Mouse (Mus musculus) stomach, embryonic 14.5 days (tissue): Measurements from ENCODE around the gene Actr3. TPM values are rescaled to one million over a fixed set of nuclear protein-coding genes. Genes with fewer than 3 reads are reported as not detected.
A peak's percentile ranks its signal among the peaks of the same experiment; 100 is the strongest.

Source experiments
- ATAC-seq: fragments of 200-750 bp; cut with Nextera tagmentation; 2 replicates; pipeline ENCODE4 v1.8.0; 2017; ENCODE audit warnings: low read depth, moderate TSS enrichment; ENCODE audit not compliant: insufficient number of reproducible peaks, insufficient read depth, low FRiP score
- H3K27ac ChIP-seq: fragments of 300-500 bp; sonication (generic); 2 replicates; pipeline ENCODE4 v1.5.1; 2014; ENCODE audit warnings: mild to moderate bottlenecking, low read length, moderate library complexity, mixed read lengths
- H3K27me3 ChIP-seq: fragments of 300-500 bp; sonication (generic); 2 replicates; pipeline ENCODE4 v1.6.1; 2014; ENCODE audit warnings: low read length, control low read depth, mixed read lengths; ENCODE audit not compliant: control insufficient read depth, insufficient read depth
- H3K36me3 ChIP-seq: fragments of 300-500 bp; sonication (generic); 2 replicates; pipeline ENCODE4 v1.6.1; 2014; ENCODE audit warnings: mild to moderate bottlenecking, control low read depth, low read length, moderate library complexity, mixed read lengths; ENCODE audit not compliant: control insufficient read depth, insufficient read depth
- H3K4me1 ChIP-seq: fragments of 300-500 bp; sonication (generic); 2 replicates; pipeline ENCODE4 v1.6.1; 2014; ENCODE audit warnings: low read length, control low read depth, mixed read lengths; ENCODE audit not compliant: control insufficient read depth, insufficient read depth
- H3K4me2 ChIP-seq: fragments of 300-500 bp; sonication (generic); replicated peaks from 2 replicates; pipeline ENCODE4 v1.6.1; 2014; ENCODE audit warnings: low read depth, low read length, control low read depth
- H3K4me3 ChIP-seq: fragments of 300-500 bp; sonication (generic); 2 replicates; pipeline ENCODE4 v1.5.1; 2014; ENCODE audit warnings: low read depth, low read length, control low read depth
- H3K9ac ChIP-seq: fragments of 300-500 bp; sonication (generic); replicated peaks from 2 replicates; pipeline ENCODE4 v1.6.1; 2014; ENCODE audit warnings: low read depth, mild to moderate bottlenecking, control low read depth, low read length, moderate library complexity, mixed read lengths
- H3K9me3 ChIP-seq: fragments of 300-500 bp; sonication (generic); 2 replicates; pipeline ENCODE4 v1.6.1; 2016; ENCODE audit warnings: low read depth, low read length, control low read depth; ENCODE audit not compliant: control insufficient read depth
- WGBS: fragments of 180-500 bp; shearing (Covaris S2); extraction: QIAGEN DNeasy Blood & Tissue Kit; methylation state at CpG from one replicate; pipeline ENCODE4 v1.1.7; 2014; 5-methylcytosine and 5-hydroxymethylcytosine counted together
- polyA plus RNA-seq: library from polyadenylated mRNA; unstranded; fragments of >200 nt; fragmentation: Nextera tagmentation; extraction: Ambion mirVana; gene quantifications from 2 replicates; pipeline ENCODE4 v1.2.1, GENCODE M21; 2014

The Actr3 gene
- polyA plus RNA-seq, 1 experiment from 2014 or later = 341 TPM

- peak overlapping the region; percentile 82 for H3K9ac ChIP-seq
- H3K4me3 ChIP-seq = peak overlapping the region; percentile 78
- ATAC-seq = no peak
- H3K4me1 ChIP-seq = peaks cover 19% of the 10 kb centered on the region
- peak overlapping the region; percentile 53 for H3K4me2 ChIP-seq
- no peaks in the 10 kb centered on the region for H3K36me3 ChIP-seq
- WGBS = 0% methylated on average over 25 of the region's 25 CpGs
- peak overlapping the region; percentile 99 for H3K27ac ChIP-seq
- no peaks in the 10 kb centered on the region for H3K9me3 ChIP-seq
- H3K27me3 ChIP-seq = no peaks in the 10 kb centered on the region
These were observed 984 bp downstream of the Actr3 start for GRCm38 (mm10) chr1:125434485-125435001.

DNA sequence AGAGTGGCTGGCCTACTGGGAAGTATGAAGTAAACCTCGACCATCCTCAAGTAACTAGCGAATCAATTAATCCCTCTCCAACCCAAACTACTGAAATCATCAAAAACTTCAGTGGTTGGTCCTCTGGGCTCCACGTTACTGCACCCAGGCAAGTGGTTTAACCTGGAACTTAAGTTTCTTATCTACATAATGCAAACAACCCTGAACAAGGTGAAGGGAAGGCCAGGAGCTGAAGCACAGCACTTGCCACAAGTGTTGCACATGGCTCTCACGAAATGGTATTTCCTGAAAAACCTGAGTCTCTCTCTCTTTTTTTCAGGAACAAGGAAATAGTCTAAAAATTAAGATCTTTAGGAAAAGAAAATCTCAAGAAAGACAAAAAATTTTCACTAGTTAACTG, 4.2 kb downstream of the Actr3 start:
- H3K27ac ChIP-seq = peak overlapping the region; percentile 55; the same call in 1 of the 2 replicates
- no peak for ATAC-seq
- no peaks in the 10 kb centered on the region for H3K36me3 ChIP-seq
- no peaks in the 10 kb centered on the region for H3K9me3 ChIP-seq
- H3K4me1 ChIP-seq = peaks cover 19% of the 10 kb centered on the region
- H3K9ac ChIP-seq = no peak overlapping the region
- H3K4me2 ChIP-seq = 0 out of 2 replicates have a peak overlapping the region, but pooled peaks have one; percentile 2
- no peak overlapping the region for H3K4me3 ChIP-seq
- WGBS = 60% methylated on average over 4 of the region's 4 CpGs
- H3K27me3 ChIP-seq = no peaks in the 10 kb centered on the region

- WGBS = 53% methylated on average over 7 of the region's 7 CpGs
- Histone ChIP-seq H3K4me2 (no peak overlapping the region), H3K36me3 (no peaks in the 10 kb centered on the region), H3K27me3 (no peaks in the 10 kb centered on the region), H3K4me1 (peaks cover 19% of the 10 kb centered on the region), H3K4me3 (no peak overlapping the region), H3K27ac (no peak overlapping the region), H3K9ac (no peak overlapping the region), H3K9me3 (no peaks in the 10 kb centered on the region)
- ATAC-seq = no peak
These were observed 4.8 kb downstream of the Actr3 start for GRCm38 (mm10) chr1:125430737-125431136.

GRCm38 (mm10) chr1:125429984-125430383, 5.5 kb downstream of the Actr3 start:
- peaks cover 19% of the 10 kb centered on the region for H3K4me1 ChIP-seq
- no peak overlapping the region for H3K9ac ChIP-seq
- H3K4me2 ChIP-seq = no peak overlapping the region
- 69% methylated on average over 4 of the region's 4 CpGs for WGBS
- no peak overlapping the region for H3K4me3 ChIP-seq
- H3K27me3 ChIP-seq = no peaks in the 10 kb centered on the region
- H3K9me3 ChIP-seq = no peaks in the 10 kb centered on the region
- no peak overlapping the region for H3K27ac ChIP-seq
- ATAC-seq = no peak
- H3K36me3 ChIP-seq = no peaks in the 10 kb centered on the region

DNA sequence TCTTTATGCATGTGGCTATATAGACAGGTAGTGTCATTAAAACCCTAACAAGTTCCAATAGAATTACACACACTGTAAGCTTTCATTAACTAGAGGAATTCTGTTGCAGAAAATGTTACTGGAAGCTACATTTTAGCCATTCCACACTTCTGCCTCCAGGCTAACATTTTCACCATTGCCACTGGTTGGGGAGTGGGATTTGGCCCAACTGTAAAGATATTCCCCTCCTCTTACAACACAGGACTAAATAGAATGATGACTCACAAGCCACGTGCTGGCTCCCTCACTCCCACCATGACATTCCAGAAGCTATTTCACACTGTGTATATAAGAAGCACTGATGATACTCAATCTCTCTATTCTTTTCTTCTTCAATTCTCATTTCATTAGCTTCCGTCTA, 7.2 kb downstream of the Actr3 start:
- no peak for ATAC-seq
- 41% methylated on average over 2 of the region's 2 CpGs for WGBS
- Histone ChIP-seq H3K9me3 (no peaks in the 10 kb centered on the region), H3K27ac (no peak overlapping the region), H3K9ac (no peak overlapping the region), H3K4me1 (peaks cover 19% of the 10 kb centered on the region), H3K36me3 (no peaks in the 10 kb centered on the region), H3K27me3 (no peaks in the 10 kb centered on the region), H3K4me3 (no peak overlapping the region), H3K4me2 (no peak overlapping the region)

GRCm38 (mm10) chr1:125426387-125427045, 9.0 kb downstream of the Actr3 start:
- WGBS = 81% methylated on average over 2 of the region's 2 CpGs
- no peak overlapping the region for H3K27ac ChIP-seq
- H3K36me3 ChIP-seq = no peaks in the 10 kb centered on the region
- no peak for ATAC-seq
- no peak overlapping the region for H3K4me2 ChIP-seq
- H3K4me1 ChIP-seq = peaks cover 7% of the 10 kb centered on the region
- H3K9me3 ChIP-seq = no peaks in the 10 kb centered on the region
- H3K9ac ChIP-seq = no peak overlapping the region
- H3K4me3 ChIP-seq = no peak overlapping the region
- no peaks in the 10 kb centered on the region for H3K27me3 ChIP-seq

DNA sequence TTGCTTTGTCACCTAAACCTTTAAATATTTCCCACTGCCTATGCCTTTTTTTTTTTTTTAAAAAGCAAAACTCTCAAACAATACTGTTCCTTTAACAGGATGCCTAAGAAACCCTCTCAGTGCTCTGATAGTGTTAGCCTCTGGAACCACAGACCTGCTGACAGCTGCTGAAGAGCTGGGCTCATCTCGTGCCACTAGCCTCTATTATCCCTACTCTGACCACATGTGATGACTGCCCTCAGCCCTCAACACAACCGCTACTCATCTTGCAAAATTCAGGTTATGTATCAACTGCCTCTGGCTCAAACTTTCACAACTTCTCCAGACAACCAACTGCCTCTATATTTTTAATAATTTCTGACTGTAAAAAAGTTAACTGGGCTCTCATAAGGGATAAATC, 15.6 kb downstream of the Actr3 start:
- Histone ChIP-seq H3K27ac (no peak overlapping the region), H3K36me3 (peaks cover 23% of the 10 kb centered on the region), H3K9me3 (no peaks in the 10 kb centered on the region), H3K4me3 (no peak overlapping the region), H3K4me2 (no peak overlapping the region), H3K27me3 (no peaks in the 10 kb centered on the region), H3K9ac (no peak overlapping the region), H3K4me1 (no peaks in the 10 kb centered on the region)
- ATAC-seq = no peak
- 68% methylated on average over 2 of the region's 2 CpGs for WGBS

DNA sequence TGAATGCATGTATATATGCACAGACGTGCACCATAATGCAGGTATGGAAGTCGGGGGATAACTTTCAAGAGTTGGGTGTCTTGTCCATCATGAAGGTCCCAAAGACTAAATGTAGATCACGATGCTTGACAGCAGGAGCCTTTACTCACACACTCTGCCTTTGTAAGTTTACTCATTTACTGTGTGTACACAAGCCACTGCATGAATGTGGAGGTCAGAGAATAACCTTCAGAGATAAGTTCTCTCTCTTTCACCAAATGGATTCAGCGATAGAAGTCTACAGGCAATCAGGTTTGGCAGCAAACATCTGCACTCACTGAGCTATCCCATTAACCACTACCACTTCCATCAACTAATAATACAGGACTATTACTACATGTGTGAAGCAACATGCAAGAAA, 16.8 kb downstream of the Actr3 start:
- no peak for ATAC-seq

DNA sequence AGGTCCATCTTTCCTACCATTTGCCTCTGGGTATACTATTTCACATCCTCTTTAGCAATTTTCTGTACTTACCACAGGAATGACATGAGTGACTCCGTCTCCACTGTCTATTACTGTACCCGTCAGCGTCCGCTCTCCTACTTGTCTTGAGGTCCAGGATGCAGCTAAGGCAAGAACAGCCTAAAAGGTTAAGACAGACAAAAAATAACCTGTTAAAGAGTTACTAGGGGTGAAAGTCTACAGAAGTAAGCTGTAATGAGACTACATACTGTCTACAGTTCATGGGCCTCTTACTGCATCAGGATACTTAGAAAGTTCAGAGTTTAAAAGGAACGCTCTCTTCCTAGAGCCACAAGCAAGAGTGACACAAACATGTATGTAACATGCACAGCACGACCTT, 28.3 kb downstream of the Actr3 start:
- Histone ChIP-seq H3K27me3 (no peaks in the 10 kb centered on the region), H3K9ac (no peak overlapping the region), H3K27ac (no peak overlapping the region), H3K4me3 (no peak overlapping the region), H3K9me3 (no peaks in the 10 kb centered on the region), H3K4me1 (no peaks in the 10 kb centered on the region), H3K36me3 (peaks cover 44% of the 10 kb centered on the region), H3K4me2 (no peak overlapping the region)
- WGBS = 95% methylated on average over 6 of the region's 6 CpGs
- no peak for ATAC-seq

More for the DNA sequence above, 16.8 kb downstream of the Actr3 start:
- no peaks in the 10 kb centered on the region for H3K9me3 ChIP-seq
- no peak overlapping the region for H3K9ac ChIP-seq
- H3K4me3 ChIP-seq = no peak overlapping the region
- peaks cover 32% of the 10 kb centered on the region for H3K36me3 ChIP-seq
- no peaks in the 10 kb centered on the region for H3K4me1 ChIP-seq
- WGBS = 74% methylated on average over 4 of the region's 4 CpGs
- no peaks in the 10 kb centered on the region for H3K27me3 ChIP-seq
- no peak overlapping the region for H3K4me2 ChIP-seq
- H3K27ac ChIP-seq = no peak overlapping the region
